Mouse (Mus musculus) gastrocnemius, adult 2 months (tissue): Measurements from ENCODE around the gene Decr2. TPM values are rescaled to one million over a fixed set of nuclear protein-coding genes. Genes with fewer than 3 reads are reported as not detected.

Experiments
- DNase-seq: peaks from one replicate; pipeline ENCODE4 v3.0.0; 2022
- H3K27ac ChIP-seq: fragments of 200-600 bp; 2 replicates; pipeline ENCODE4 v1.8.1; 2022; ENCODE audit warnings: mild to moderate bottlenecking
- H3K4me3 ChIP-seq: fragments of 200-600 bp; 2 replicates; pipeline ENCODE4 v1.8.1; 2022; ENCODE audit warnings: mild to moderate bottlenecking, moderate library complexity
- CTCF ChIP-seq: fragments of 200-600 bp; IDR thresholded peaks from 2 replicates; pipeline ENCODE4 v1.8.1; 2022; ENCODE audit warnings: antibody characterized with exemption, mild to moderate bottlenecking, moderate library complexity
- intact Hi-C: fragments of 180-260 bp; cut with DNase I; formaldehyde crosslinking; loops from one replicate; pipeline ENCODE4 v1.15.1; 2025
- total RNA-seq, 2 experiments: library from RNA; stranded (reverse); gene quantifications; 2 replicates each; pipeline ENCODE4 v1.2.3; 2021

The Decr2 gene
- total RNA-seq, 2 experiments from 2014 or later, result 2.1 to 3.0 TPM

GRCm38 (mm10) chr17:26068831-26069739 lies 21.1 kb downstream of the Decr2 start, which contains the start of gene Rab11fip3:
Gene Rab11fip3, minus strand, starts transcription at chr17:26069555.
- no peak for TF ChIP-seq CTCF
- DNase-seq, result peak; percentile 90
- intact Hi-C loops, result loop anchor here (1.0 kb wide), 1 partner anchor 14 kb away; no protein-coding TSS in a partner anchor
- peak within 1 kb of the TSS; percentile 85 for H3K4me3 ChIP-seq
- peak within 1 kb of the TSS; percentile 94 for H3K27ac ChIP-seq

- intact Hi-C loops, result loop anchor here (1.0 kb wide), 1 partner anchor 13 kb away; no protein-coding TSS in a partner anchor
- H3K27ac ChIP-seq, result peak overlapping the region; percentile 94
- peak overlapping the region; percentile 85 for H3K4me3 ChIP-seq
- DNase-seq, result peak; percentile 84
- TF ChIP-seq CTCF, result no peak
Observed at GRCm38 (mm10) chr17:26068024-26068830, 21.9 kb downstream of the Decr2 start.

- Histone ChIP-seq H3K27ac (peak overlapping the region; percentile 94), H3K4me3 (peak overlapping the region; percentile 85)
- no peak for DNase-seq
- intact Hi-C loops, result no loop called here
- TF ChIP-seq CTCF, result no peak
Observed at GRCm38 (mm10) chr17:26066488-26067020, 23.6 kb downstream of the Decr2 start.

GRCm38 (mm10) chr17:26064916-26065315 lies 25.2 kb downstream of the Decr2 start:
- no peak for TF ChIP-seq CTCF
- intact Hi-C loops, result no loop called here
- Histone ChIP-seq H3K27ac (peak overlapping the region; percentile 94), H3K4me3 (peak overlapping the region; percentile 85)
- no peak for DNase-seq

GRCm38 (mm10) chr17:26057787-26058567 lies 32.2 kb downstream of the Decr2 start:
- intact Hi-C loops, result no loop called here
- peak overlapping the region; percentile 49 for H3K4me3 ChIP-seq
- peak overlapping the region; percentile 92 for H3K27ac ChIP-seq
- TF ChIP-seq CTCF, result no peak
- DNase-seq, result peak; percentile 71

GRCm38 (mm10) chr17:26057278-26057677 lies 32.9 kb downstream of the Decr2 start:
- Histone ChIP-seq H3K27ac (peak overlapping the region; percentile 92), H3K4me3 (peak overlapping the region; percentile 49)
- intact Hi-C loops, result no loop called here
- DNase-seq, result no peak
- TF ChIP-seq CTCF, result no peak

- DNase-seq, result no peak
- Histone ChIP-seq H3K27ac (peak overlapping the region; percentile 92), H3K4me3 (peak overlapping the region; percentile 34)
- intact Hi-C loops, result loop anchor here (1.0 kb wide), 1 partner anchor 13 kb away; no protein-coding TSS in a partner anchor
- TF ChIP-seq CTCF, result no peak
Observed at GRCm38 (mm10) chr17:26055164-26055563, 35.0 kb downstream of the Decr2 start.

- H3K4me3 ChIP-seq, result peak overlapping the region; percentile 34
- no peak for TF ChIP-seq CTCF
- DNase-seq, result peak; percentile 61
- peak overlapping the region; percentile 92 for H3K27ac ChIP-seq
- intact Hi-C loops, result no loop called here
Observed at GRCm38 (mm10) chr17:26054133-26054845, 35.8 kb downstream of the Decr2 start.

GRCm38 (mm10) chr17:26052706-26053105 lies 37.4 kb downstream of the Decr2 start:
- intact Hi-C loops, result no loop called here

GRCm38 (mm10) chr17:26052074-26052473 lies 38.1 kb downstream of the Decr2 start:
- DNase-seq, result no peak
- peak overlapping the region; percentile 92 for H3K27ac ChIP-seq
- intact Hi-C loops, result no loop called here
- H3K4me3 ChIP-seq, result no peak overlapping the region
- TF ChIP-seq CTCF, result no peak

More at GRCm38 (mm10) chr17:26052706-26053105, 37.4 kb downstream of the Decr2 start:
- DNase-seq, result no peak
- Histone ChIP-seq H3K4me3 (no peak overlapping the region), H3K27ac (peak overlapping the region; percentile 92)
- no peak for TF ChIP-seq CTCF

- H3K27ac ChIP-seq, result peak overlapping the region; percentile 77
- intact Hi-C loops, result no loop called here
Observed at GRCm38 (mm10) chr17:26048118-26048517, 42.0 kb downstream of the Decr2 start.

More at GRCm38 (mm10) chr17:26048118-26048517, 42.0 kb downstream of the Decr2 start:
- DNase-seq, result no peak
- H3K4me3 ChIP-seq, result no peak overlapping the region
- no peak for TF ChIP-seq CTCF
